Mouse (Mus musculus): ENCODE data around the gene Mier2.

GRCm38 (mm10) chr10:79539701-79540495 lies 15.1 kb downstream of the Mier2 start:
- TF ChIP-seq POLR2A (IDR thresholded peaks at IDR 0.05; ENCODE audit: borderline replicate concordance, extremely low read depth, low read depth, low read length) (no peak), CTCF (IDR thresholded peaks at IDR 0.05; ENCODE audit: insufficient read depth, low read length) (no peak)
